Mouse (Mus musculus): ENCODE measurements around the gene Pard3. TPM values are rescaled to one million over a fixed set of nuclear protein-coding genes. Genes with fewer than 3 reads are reported as not detected.

Gene Pard3
- polyA plus RNA-seq, 1 experiment from 2014 or later: 7.0 TPM

- no peak for ATAC-seq (ENCODE audit: low read depth)
- 59% methylated on average over 5 of the region's 5 CpGs for WGBS (ENCODE audit: insufficient replicate concordance)
These were observed 257.2 kb downstream of the Pard3 start for GRCm38 (mm10) chr8:127320930-127321329.

GRCm38 (mm10) chr8:127323583-127324360 is 260.1 kb downstream of the Pard3 start:
- WGBS (ENCODE audit: insufficient replicate concordance): 66% methylated on average over 10 of the region's 10 CpGs
- Histone ChIP-seq H3K36me3 (ENCODE audit: control insufficient read depth, insufficient read depth) (no peaks in the 10 kb centered on the region), H3K9ac (ENCODE audit: low read depth, low read length) (no peak overlapping the region), H3K4me1 (ENCODE audit: control insufficient read depth, low read depth, low read length) (no peaks in the 10 kb centered on the region), H3K27ac (ENCODE audit: low read length) (no peak overlapping the region), H3K9me3 (replicated peaks; ENCODE audit: control insufficient read depth, low read length) (no peaks in the 10 kb centered on the region), H3K4me2 (ENCODE audit: low read depth, low read length) (no peak overlapping the region), H3K27me3 (ENCODE audit: control insufficient read depth, insufficient read depth, low read depth, low read length) (no peaks in the 10 kb centered on the region), H3K4me3 (ENCODE audit: low read depth, low read length) (no peak overlapping the region)
- no peak for ATAC-seq (ENCODE audit: low read depth)

More at GRCm38 (mm10) chr8:127320930-127321329, 257.2 kb downstream of the Pard3 start:
- Histone ChIP-seq H3K4me3 (ENCODE audit: low read depth, low read length) (no peak overlapping the region), H3K4me2 (ENCODE audit: low read depth, low read length) (no peak overlapping the region), H3K27ac (ENCODE audit: low read length) (no peak overlapping the region), H3K27me3 (ENCODE audit: control insufficient read depth, insufficient read depth, low read depth, low read length) (no peaks in the 10 kb centered on the region), H3K4me1 (ENCODE audit: control insufficient read depth, low read depth, low read length) (no peaks in the 10 kb centered on the region), H3K9me3 (replicated peaks; ENCODE audit: control insufficient read depth, low read length) (no peaks in the 10 kb centered on the region), H3K36me3 (ENCODE audit: control insufficient read depth, insufficient read depth) (no peaks in the 10 kb centered on the region), H3K9ac (ENCODE audit: low read depth, low read length) (no peak overlapping the region)

- H3K9me3 ChIP-seq (replicated peaks; ENCODE audit: control insufficient read depth, low read length): no peaks in the 10 kb centered on the region
- WGBS (ENCODE audit: insufficient replicate concordance): 26% methylated on average over 3 of the region's 3 CpGs
- H3K9ac ChIP-seq (ENCODE audit: low read depth, low read length): no peak overlapping the region
- H3K36me3 ChIP-seq (ENCODE audit: control insufficient read depth, insufficient read depth): no peaks in the 10 kb centered on the region
- no peak for ATAC-seq (ENCODE audit: low read depth)
- no peak overlapping the region for H3K4me2 ChIP-seq (ENCODE audit: low read depth, low read length)
- H3K4me1 ChIP-seq (ENCODE audit: control insufficient read depth, low read depth, low read length): no peaks in the 10 kb centered on the region
- no peaks in the 10 kb centered on the region for H3K27me3 ChIP-seq (ENCODE audit: control insufficient read depth, insufficient read depth, low read depth, low read length)
- no peak overlapping the region for H3K27ac ChIP-seq (ENCODE audit: low read length)
- no peak overlapping the region for H3K4me3 ChIP-seq (ENCODE audit: low read depth, low read length)
These were observed 261.3 kb downstream of the Pard3 start for GRCm38 (mm10) chr8:127324836-127325570.

- WGBS (ENCODE audit: insufficient replicate concordance): 41% methylated on average over 5 of the region's 5 CpGs
- no peaks in the 10 kb centered on the region for H3K9me3 ChIP-seq (replicated peaks; ENCODE audit: control insufficient read depth, low read length)
- H3K27ac ChIP-seq (ENCODE audit: low read length): no peak overlapping the region
- no peaks in the 10 kb centered on the region for H3K36me3 ChIP-seq (ENCODE audit: control insufficient read depth, insufficient read depth)
- no peak overlapping the region for H3K4me3 ChIP-seq (ENCODE audit: low read depth, low read length)
- no peaks in the 10 kb centered on the region for H3K27me3 ChIP-seq (ENCODE audit: control insufficient read depth, insufficient read depth, low read depth, low read length)
- no peak for ATAC-seq (ENCODE audit: low read depth)
- H3K4me2 ChIP-seq (ENCODE audit: low read depth, low read length): no peak overlapping the region
- no peaks in the 10 kb centered on the region for H3K4me1 ChIP-seq (ENCODE audit: control insufficient read depth, low read depth, low read length)
- no peak overlapping the region for H3K9ac ChIP-seq (ENCODE audit: low read depth, low read length)
These were observed 262.1 kb downstream of the Pard3 start for GRCm38 (mm10) chr8:127325749-127326148.

GRCm38 (mm10) chr8:127330258-127331187 is 266.8 kb downstream of the Pard3 start:
- ATAC-seq (ENCODE audit: low read depth): no peak
- WGBS (ENCODE audit: insufficient replicate concordance): 21% methylated on average over 12 of the region's 12 CpGs
- Histone ChIP-seq H3K36me3 (ENCODE audit: control insufficient read depth, insufficient read depth) (no peaks in the 10 kb centered on the region), H3K4me1 (ENCODE audit: control insufficient read depth, low read depth, low read length) (no peaks in the 10 kb centered on the region), H3K27ac (ENCODE audit: low read length) (no peak overlapping the region), H3K4me2 (ENCODE audit: low read depth, low read length) (no peak overlapping the region), H3K27me3 (ENCODE audit: control insufficient read depth, insufficient read depth, low read depth, low read length) (no peaks in the 10 kb centered on the region), H3K9ac (ENCODE audit: low read depth, low read length) (no peak overlapping the region), H3K9me3 (replicated peaks; ENCODE audit: control insufficient read depth, low read length) (no peaks in the 10 kb centered on the region), H3K4me3 (ENCODE audit: low read depth, low read length) (no peak overlapping the region)

- Histone ChIP-seq H3K27ac (ENCODE audit: low read length) (no peak overlapping the region), H3K27me3 (ENCODE audit: control insufficient read depth, insufficient read depth, low read depth, low read length) (no peaks in the 10 kb centered on the region), H3K4me1 (ENCODE audit: control insufficient read depth, low read depth, low read length) (no peaks in the 10 kb centered on the region), H3K36me3 (ENCODE audit: control insufficient read depth, insufficient read depth) (no peaks in the 10 kb centered on the region), H3K4me3 (ENCODE audit: low read depth, low read length) (no peak overlapping the region), H3K4me2 (ENCODE audit: low read depth, low read length) (no peak overlapping the region), H3K9me3 (replicated peaks; ENCODE audit: control insufficient read depth, low read length) (no peaks in the 10 kb centered on the region), H3K9ac (ENCODE audit: low read depth, low read length) (no peak overlapping the region)
- WGBS (ENCODE audit: insufficient replicate concordance): 85% methylated on average over 1 of the region's 1 CpGs
- ATAC-seq (ENCODE audit: low read depth): no peak
These were observed 268.1 kb downstream of the Pard3 start for GRCm38 (mm10) chr8:127331751-127332150.

- Histone ChIP-seq H3K4me1 (ENCODE audit: control insufficient read depth, low read depth, low read length) (no peaks in the 10 kb centered on the region), H3K36me3 (ENCODE audit: control insufficient read depth, insufficient read depth) (no peaks in the 10 kb centered on the region), H3K27ac (ENCODE audit: low read length) (no peak overlapping the region), H3K9ac (ENCODE audit: low read depth, low read length) (no peak overlapping the region), H3K27me3 (ENCODE audit: control insufficient read depth, insufficient read depth, low read depth, low read length) (no peaks in the 10 kb centered on the region), H3K4me2 (ENCODE audit: low read depth, low read length) (no peak overlapping the region), H3K4me3 (ENCODE audit: low read depth, low read length) (no peak overlapping the region), H3K9me3 (replicated peaks; ENCODE audit: control insufficient read depth, low read length) (no peaks in the 10 kb centered on the region)
- ATAC-seq (ENCODE audit: low read depth): no peak
- 76% methylated on average over 1 of the region's 1 CpGs for WGBS (ENCODE audit: insufficient replicate concordance)
These were observed 271.5 kb downstream of the Pard3 start for GRCm38 (mm10) chr8:127335216-127335615.

GRCm38 (mm10) chr8:127338183-127338582 is 274.5 kb downstream of the Pard3 start:
- no peaks in the 10 kb centered on the region for H3K9me3 ChIP-seq (replicated peaks; ENCODE audit: control insufficient read depth, low read length)
- no peak overlapping the region for H3K4me2 ChIP-seq (ENCODE audit: low read depth, low read length)
- H3K4me1 ChIP-seq (ENCODE audit: control insufficient read depth, low read depth, low read length): no peaks in the 10 kb centered on the region
- no peak for ATAC-seq (ENCODE audit: low read depth)
- H3K27me3 ChIP-seq (ENCODE audit: control insufficient read depth, insufficient read depth, low read depth, low read length): no peaks in the 10 kb centered on the region
- H3K36me3 ChIP-seq (ENCODE audit: control insufficient read depth, insufficient read depth): no peaks in the 10 kb centered on the region
- H3K9ac ChIP-seq (ENCODE audit: low read depth, low read length): no peak overlapping the region
- H3K4me3 ChIP-seq (ENCODE audit: low read depth, low read length): no peak overlapping the region
- H3K27ac ChIP-seq (ENCODE audit: low read length): no peak overlapping the region
- 67% methylated on average over 11 of the region's 11 CpGs for WGBS (ENCODE audit: insufficient replicate concordance)

Data from liver, embryonic 16.5 days (tissue).